Mouse (Mus musculus): ENCODE data around the gene Usp3. TPM values are rescaled to one million over a fixed set of nuclear protein-coding genes. Genes with fewer than 3 reads are reported as not detected.
A peak's percentile ranks its signal among the peaks of the same experiment; 100 is the strongest.

Gene Usp3
- polyA plus RNA-seq, 1 experiment: 20.4 TPM

GRCm38 (mm10) chr9:66595722-66596675 lies 3.1 kb upstream of the Usp3 start:
- Histone ChIP-seq H3K4me2 (ENCODE audit: low read depth) (no peak overlapping the region), H3K36me3 (ENCODE audit: control insufficient read depth, insufficient read depth) (no peaks in the 10 kb centered on the region), H3K27me3 (ENCODE audit: control insufficient read depth, insufficient read depth, insufficient read length) (no peaks in the 10 kb centered on the region), H3K4me3 (no peak overlapping the region), H3K79me2 (ENCODE audit: control insufficient read depth, insufficient read depth) (peaks cover 12% of the 10 kb centered on the region), H3ac (ENCODE audit: control insufficient read depth, insufficient read length) (no peak overlapping the region)
- peak in 1 of 3 experiments; percentile 50 for TF ChIP-seq MYOG (IDR thresholded peaks at IDR 0.05; ENCODE audit: control insufficient read depth in 1 of 3, insufficient read depth in 1 of 3, insufficient read length in 2 of 3, low read depth in 2 of 3)
- no peak for TF ChIP-seq CEBPB (IDR thresholded peaks at IDR 0.05; ENCODE audit: insufficient read depth, poor library complexity, severe bottlenecking)
- no peak for TF ChIP-seq USF1 (IDR thresholded peaks at IDR 0.05; ENCODE audit: low read depth)
- TF ChIP-seq MYOD1 (IDR thresholded peaks at IDR 0.05; ENCODE audit: control insufficient read depth in 1 of 3, insufficient read length in 2 of 3, low read depth in 2 of 3): peak in 2 of 3 experiments; percentile 26 to 64
- no peak for TF ChIP-seq POLR2A (IDR thresholded peaks at IDR 0.05; ENCODE audit: insufficient read length, low read depth)

- H3K36me3 ChIP-seq (ENCODE audit: control insufficient read depth, insufficient read depth): no peaks in the 10 kb centered on the region
- H3ac ChIP-seq (ENCODE audit: control insufficient read depth, insufficient read length): no peak overlapping the region
- H3K4me2 ChIP-seq (ENCODE audit: low read depth): peak overlapping the region; percentile 93
- no peak for TF ChIP-seq USF1 (IDR thresholded peaks at IDR 0.05; ENCODE audit: low read depth)
- TF ChIP-seq TCF3 (IDR thresholded peaks at IDR 0.05; ENCODE audit: insufficient read length, low read depth): no peak
- no peak for TF ChIP-seq MYOD1 (IDR thresholded peaks at IDR 0.05; ENCODE audit: control insufficient read depth in 1 of 3, insufficient read length in 2 of 3, low read depth in 2 of 3)
- no peak for TF ChIP-seq POLR2A (IDR thresholded peaks at IDR 0.05; ENCODE audit: insufficient read length, low read depth)
- no peak for TF ChIP-seq REST (IDR thresholded peaks at IDR 0.05; ENCODE audit: insufficient read depth, insufficient read length)
- TF ChIP-seq CEBPB (IDR thresholded peaks at IDR 0.05; ENCODE audit: insufficient read depth, poor library complexity, severe bottlenecking): no peak
- no peak for TF ChIP-seq MAX (IDR thresholded peaks at IDR 0.05; ENCODE audit: low read depth)
- no peak for TF ChIP-seq TCF12 (IDR thresholded peaks at IDR 0.05; ENCODE audit: insufficient read depth, poor library complexity, severe bottlenecking)
- no peak for TF ChIP-seq SRF (IDR thresholded peaks at IDR 0.05; ENCODE audit: control insufficient read depth, insufficient read length, low read depth)
- TF ChIP-seq E2F4 (IDR thresholded peaks at IDR 0.05; ENCODE audit: insufficient read depth): no peak
- no peak for TF ChIP-seq MYOG (IDR thresholded peaks at IDR 0.05; ENCODE audit: control insufficient read depth in 1 of 3, insufficient read depth in 1 of 3, insufficient read length in 2 of 3, low read depth in 2 of 3)
- no peak for TF ChIP-seq POLR2AphosphoS2 (IDR thresholded peaks at IDR 0.05; ENCODE audit: insufficient read length, low read depth)
- peak overlapping the region; percentile 73 for H3K4me3 ChIP-seq
- H3K27me3 ChIP-seq (ENCODE audit: control insufficient read depth, insufficient read depth, insufficient read length): no peaks in the 10 kb centered on the region
- H3K79me2 ChIP-seq (ENCODE audit: control insufficient read depth, insufficient read depth): peaks cover 31% of the 10 kb centered on the region
These were observed 1.1 kb upstream of the Usp3 start for GRCm38 (mm10) chr9:66594061-66594460.

GRCm38 (mm10) chr9:66593613-66593969 lies 649 bp upstream of the Usp3 start:
- Histone ChIP-seq H3K79me2 (ENCODE audit: control insufficient read depth, insufficient read depth) (peaks cover 36% of the 10 kb centered on the region), H3K36me3 (ENCODE audit: control insufficient read depth, insufficient read depth) (no peaks in the 10 kb centered on the region), H3K4me2 (ENCODE audit: low read depth) (peak overlapping the region; percentile 93), H3ac (ENCODE audit: control insufficient read depth, insufficient read length) (peak overlapping the region; percentile 95), H3K4me3 (peak overlapping the region; percentile 73), H3K27me3 (ENCODE audit: control insufficient read depth, insufficient read depth, insufficient read length) (no peaks in the 10 kb centered on the region)
- no peak for TF ChIP-seq POLR2A (IDR thresholded peaks at IDR 0.05; ENCODE audit: insufficient read length, low read depth)
- no peak for TF ChIP-seq TCF3 (IDR thresholded peaks at IDR 0.05; ENCODE audit: insufficient read length, low read depth)
- no peak for TF ChIP-seq MYOD1 (IDR thresholded peaks at IDR 0.05; ENCODE audit: control insufficient read depth in 1 of 3, insufficient read length in 2 of 3, low read depth in 2 of 3)
- no peak for TF ChIP-seq REST (IDR thresholded peaks at IDR 0.05; ENCODE audit: insufficient read depth, insufficient read length)
- TF ChIP-seq TCF12 (IDR thresholded peaks at IDR 0.05; ENCODE audit: insufficient read depth, poor library complexity, severe bottlenecking): no peak
- TF ChIP-seq POLR2AphosphoS2 (IDR thresholded peaks at IDR 0.05; ENCODE audit: insufficient read length, low read depth): no peak
- TF ChIP-seq CEBPB (IDR thresholded peaks at IDR 0.05; ENCODE audit: insufficient read depth, poor library complexity, severe bottlenecking): no peak
- no peak for TF ChIP-seq E2F4 (IDR thresholded peaks at IDR 0.05; ENCODE audit: insufficient read depth)
- TF ChIP-seq USF1 (IDR thresholded peaks at IDR 0.05; ENCODE audit: low read depth): no peak
- no peak for TF ChIP-seq MYOG (IDR thresholded peaks at IDR 0.05; ENCODE audit: control insufficient read depth in 1 of 3, insufficient read depth in 1 of 3, insufficient read length in 2 of 3, low read depth in 2 of 3)
- no peak for TF ChIP-seq MAX (IDR thresholded peaks at IDR 0.05; ENCODE audit: low read depth)
- TF ChIP-seq SRF (IDR thresholded peaks at IDR 0.05; ENCODE audit: control insufficient read depth, insufficient read length, low read depth): no peak

- H3ac ChIP-seq (ENCODE audit: control insufficient read depth, insufficient read length): peak overlapping the region; percentile 95
- H3K79me2 ChIP-seq (ENCODE audit: control insufficient read depth, insufficient read depth): peaks cover 51% of the 10 kb centered on the region
- peak overlapping the region; percentile 73 for H3K4me3 ChIP-seq
- H3K27me3 ChIP-seq (ENCODE audit: control insufficient read depth, insufficient read depth, insufficient read length): no peaks in the 10 kb centered on the region
- H3K36me3 ChIP-seq (ENCODE audit: control insufficient read depth, insufficient read depth): no peaks in the 10 kb centered on the region
- peak overlapping the region; percentile 79 for H3K4me2 ChIP-seq (ENCODE audit: low read depth)
- TF ChIP-seq CEBPB (IDR thresholded peaks at IDR 0.05; ENCODE audit: insufficient read depth, poor library complexity, severe bottlenecking): no peak
- TF ChIP-seq TCF12 (IDR thresholded peaks at IDR 0.05; ENCODE audit: insufficient read depth, poor library complexity, severe bottlenecking): no peak
- TF ChIP-seq SRF (IDR thresholded peaks at IDR 0.05; ENCODE audit: control insufficient read depth, insufficient read length, low read depth): no peak
- no peak for TF ChIP-seq MAX (IDR thresholded peaks at IDR 0.05; ENCODE audit: low read depth)
These were observed 894 bp downstream of the Usp3 start for GRCm38 (mm10) chr9:66591851-66592645.

Data from myocyte (in vitro differentiated cells).